Mouse (Mus musculus) liver (tissue): ENCODE data around the gene Gm11492.
A peak's percentile ranks its signal among the peaks of the same experiment; 100 is the strongest.

Experiments
- DNase-seq: peaks from one replicate; pipeline ENCODE4 v3.0.0-alpha.2; 2020; ENCODE audit warnings: mixed read lengths

Gm11492 gene

GRCm38 (mm10) chr11:87579713-87580112 lies 13.3 kb downstream of the Gm11492 start:
- no peak for DNase-seq

GRCm38 (mm10) chr11:87580543-87581085 lies 14.2 kb downstream of the Gm11492 start:
- DNase-seq = no peak

- no peak for DNase-seq
These were observed 14.9 kb downstream of the Gm11492 start for GRCm38 (mm10) chr11:87581161-87581865.

DNA sequence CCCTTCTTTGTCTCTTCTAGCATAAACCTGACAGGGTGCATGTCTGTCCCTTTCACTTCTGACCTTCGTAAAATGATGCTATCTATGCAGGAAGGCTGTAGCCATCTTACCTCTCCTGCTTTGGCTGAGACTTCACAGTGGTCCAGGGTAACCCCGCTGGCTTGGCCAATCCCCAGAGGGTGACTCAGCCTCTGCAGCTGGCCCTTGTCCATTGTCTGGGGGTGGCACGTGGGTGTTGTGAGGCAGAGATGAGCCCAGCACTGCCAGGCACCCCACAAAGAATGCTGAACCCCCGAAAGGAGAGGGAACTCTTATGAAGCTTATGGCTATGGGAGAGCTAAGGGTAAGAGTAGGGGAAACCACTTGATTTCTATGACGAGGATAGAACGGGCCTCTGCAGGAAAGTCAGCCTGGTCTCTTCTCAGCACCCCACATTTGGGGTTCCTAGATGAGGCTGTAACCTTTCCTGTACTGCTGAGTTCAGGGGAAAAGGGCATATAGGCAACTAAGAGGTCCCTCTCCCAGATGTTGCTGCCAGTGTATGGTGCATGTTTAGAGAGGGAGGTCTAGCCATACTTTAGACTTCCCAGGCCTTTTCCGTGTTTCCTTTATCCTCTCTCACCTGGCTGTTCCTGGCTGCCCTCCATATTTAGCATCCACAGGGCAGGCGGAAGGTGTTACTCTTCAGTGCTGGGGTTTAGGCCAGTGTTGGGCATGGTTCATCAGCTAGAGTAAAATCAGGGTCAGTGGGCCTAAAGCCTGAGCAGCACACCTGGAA lies 15.7 kb downstream of the Gm11492 start:
- DNase-seq = no peak

DNA sequence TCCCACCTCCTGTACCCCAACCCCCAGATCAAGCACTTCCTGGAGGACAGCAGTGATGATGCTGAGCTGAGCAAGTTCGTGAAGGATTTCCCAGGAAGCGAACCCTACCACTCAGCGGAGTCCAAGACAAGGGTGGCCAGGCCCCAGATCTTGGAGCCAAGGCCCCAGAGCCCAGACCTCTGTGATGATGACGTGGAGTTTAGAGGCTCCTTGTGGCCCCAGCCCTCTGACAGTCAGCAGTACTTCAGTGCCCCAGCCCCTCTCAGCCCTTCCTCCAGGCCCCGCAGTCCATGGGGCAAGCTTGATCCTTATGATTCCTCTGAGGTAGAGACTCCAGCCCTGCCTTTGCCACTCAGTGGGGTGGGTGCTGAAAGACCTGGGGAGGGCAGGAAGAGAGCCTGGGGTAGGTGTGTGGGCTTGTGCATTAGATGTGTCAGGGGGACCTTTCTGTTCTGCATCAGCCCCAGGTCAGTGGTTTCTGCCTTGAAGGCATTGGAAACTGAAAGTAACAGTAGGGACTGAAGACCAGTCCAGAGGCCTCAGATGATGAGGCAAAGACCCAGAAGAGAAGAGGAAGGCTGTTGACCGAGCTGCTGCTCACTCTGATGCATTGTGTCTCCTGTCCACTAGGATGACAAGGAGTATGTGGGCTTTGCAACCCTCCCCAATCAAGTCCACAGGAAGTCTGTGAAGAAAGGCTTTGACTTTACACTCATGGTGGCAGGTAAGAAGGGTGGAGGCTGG lies 17.0 kb downstream of the Gm11492 start:
- no peak for DNase-seq

DNA sequence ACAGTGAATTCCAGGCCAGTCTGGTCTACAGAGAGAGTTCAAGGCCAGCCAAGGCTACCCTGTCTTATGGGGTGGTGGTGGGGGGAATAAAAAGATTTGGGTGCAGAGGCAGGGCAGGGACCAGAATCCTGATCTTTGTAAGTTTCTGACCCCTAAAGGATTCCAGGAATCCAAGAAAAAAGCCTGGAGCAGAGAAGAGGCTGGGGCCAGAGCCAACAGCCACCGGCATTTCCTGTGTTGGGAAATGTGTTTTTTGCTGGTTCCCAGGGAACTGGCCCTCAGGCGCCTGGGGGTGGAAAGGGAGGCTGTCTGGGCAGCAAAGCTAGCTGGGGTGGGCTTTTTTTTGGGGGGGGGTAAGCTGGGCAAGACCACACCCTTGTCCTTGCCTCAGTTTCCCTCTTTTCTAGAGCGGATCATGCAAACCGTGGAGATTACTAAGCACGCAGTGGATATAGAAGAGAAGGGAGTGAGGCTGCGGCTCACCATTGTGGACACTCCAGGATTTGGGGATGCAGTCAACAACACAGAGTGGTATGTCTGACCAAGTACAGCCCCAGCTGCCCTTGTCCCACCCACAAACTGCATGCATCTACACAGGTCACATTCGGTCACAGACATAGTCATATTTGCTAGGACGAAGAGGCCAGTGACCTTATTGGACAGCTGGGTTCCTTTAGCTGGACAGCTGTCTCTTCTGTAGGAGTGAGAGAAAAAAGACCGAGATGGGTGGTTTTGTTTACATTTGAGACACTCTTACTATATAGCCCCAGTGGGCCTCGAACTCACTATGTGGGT lies 18.5 kb downstream of the Gm11492 start:
- DNase-seq = no peak

- no peak for DNase-seq
These were observed 20.9 kb downstream of the Gm11492 start for GRCm38 (mm10) chr11:87587211-87587874.

DNA sequence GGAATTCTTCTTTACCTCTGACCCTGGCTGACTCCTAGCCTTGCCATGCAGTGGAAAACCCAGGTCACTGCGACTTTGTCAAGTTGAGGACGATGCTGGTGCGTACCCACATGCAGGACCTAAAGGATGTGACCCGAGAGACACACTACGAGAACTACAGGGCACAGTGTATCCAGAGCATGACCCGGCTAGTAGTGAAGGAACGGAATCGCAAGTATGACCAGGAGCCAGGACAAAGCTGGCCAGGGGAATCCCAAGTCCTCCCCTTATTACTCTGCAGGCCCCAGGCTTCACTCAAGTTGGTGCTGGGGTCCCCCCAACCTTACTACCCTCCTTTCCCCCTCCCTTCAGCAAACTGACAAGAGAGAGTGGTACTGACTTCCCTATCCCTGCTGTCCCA lies 23.2 kb downstream of the Gm11492 start:
- DNase-seq = no peak

GRCm38 (mm10) chr11:87590841-87591525 lies 24.5 kb downstream of the Gm11492 start:
- DNase-seq = peak; percentile 44

GRCm38 (mm10) chr11:87591526-87592353 lies 25.3 kb downstream of the Gm11492 start, which contains the start of gene Mtmr4:
Mtmr4 (plus strand) TSS chr11:87592162.
- DNase-seq = peak; percentile 99

DNA sequence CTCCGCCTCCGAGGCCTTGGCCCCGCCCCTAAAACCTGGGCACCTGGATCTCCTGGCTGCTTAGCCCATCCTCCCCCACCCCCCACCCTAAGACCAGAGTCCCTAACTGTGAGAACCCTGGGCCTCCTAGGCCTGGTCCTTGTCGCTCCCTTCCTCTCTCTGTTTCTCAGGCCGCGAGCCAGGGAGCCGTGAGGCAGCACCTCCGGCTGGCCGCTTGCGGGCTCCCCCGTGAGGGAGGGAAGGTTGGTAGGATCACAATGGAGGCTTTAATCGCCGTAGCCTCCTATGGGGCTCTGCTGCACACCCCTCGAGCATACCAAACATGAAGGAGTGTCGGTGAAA lies 25.9 kb downstream of the Gm11492 start:
- DNase-seq = no peak

GRCm38 (mm10) chr11:87592713-87593598 lies 26.5 kb downstream of the Gm11492 start:
- peak; percentile 30 for DNase-seq

DNA sequence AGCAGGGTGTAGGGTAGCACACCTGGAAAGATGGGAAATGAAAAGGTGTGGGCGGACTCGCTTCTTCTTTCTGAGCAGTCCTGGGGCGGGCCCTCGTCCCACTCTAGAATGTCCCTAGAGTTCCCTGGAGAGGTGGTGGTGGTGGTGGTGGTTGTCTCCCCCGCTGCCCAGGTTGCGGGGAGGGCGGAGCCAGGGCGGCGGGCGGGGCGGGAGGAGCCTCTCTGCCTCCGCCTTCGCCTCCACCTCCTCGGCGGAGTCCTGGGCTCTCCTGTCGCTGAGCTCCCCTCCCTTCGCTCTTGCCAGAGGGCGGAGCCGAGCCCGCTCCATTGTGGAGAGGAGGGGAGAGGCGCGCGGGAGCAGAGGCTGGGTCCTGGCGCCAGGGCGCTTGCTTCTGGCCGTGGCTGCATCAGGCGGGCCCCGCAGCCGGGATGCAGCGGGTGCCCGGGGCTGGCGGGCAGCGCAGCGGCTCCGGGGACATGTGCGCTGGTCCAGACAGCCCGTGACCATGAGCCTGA lies 28.9 kb downstream of the Gm11492 start:
- DNase-seq = peak; percentile 94

DNA sequence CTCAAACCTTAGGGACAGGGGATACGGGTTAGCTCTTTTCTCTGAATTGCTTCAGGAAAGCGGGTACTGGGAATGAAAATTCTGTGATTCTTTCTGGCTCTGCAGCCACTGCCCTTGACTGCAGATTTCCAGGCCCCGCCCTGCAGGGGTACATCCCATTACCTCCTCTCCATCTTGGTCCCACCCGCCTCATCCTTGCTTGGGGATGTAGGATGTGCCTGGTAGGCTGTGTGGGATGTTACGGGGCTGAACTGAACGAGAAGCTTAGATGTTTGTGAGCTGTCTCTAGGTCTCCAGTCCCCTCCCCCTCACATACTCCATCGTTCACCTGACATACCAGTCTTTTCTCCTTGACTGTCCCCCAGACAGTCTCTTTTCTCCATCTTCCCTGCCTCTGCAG lies 29.5 kb downstream of the Gm11492 start:
- no peak for DNase-seq

DNA sequence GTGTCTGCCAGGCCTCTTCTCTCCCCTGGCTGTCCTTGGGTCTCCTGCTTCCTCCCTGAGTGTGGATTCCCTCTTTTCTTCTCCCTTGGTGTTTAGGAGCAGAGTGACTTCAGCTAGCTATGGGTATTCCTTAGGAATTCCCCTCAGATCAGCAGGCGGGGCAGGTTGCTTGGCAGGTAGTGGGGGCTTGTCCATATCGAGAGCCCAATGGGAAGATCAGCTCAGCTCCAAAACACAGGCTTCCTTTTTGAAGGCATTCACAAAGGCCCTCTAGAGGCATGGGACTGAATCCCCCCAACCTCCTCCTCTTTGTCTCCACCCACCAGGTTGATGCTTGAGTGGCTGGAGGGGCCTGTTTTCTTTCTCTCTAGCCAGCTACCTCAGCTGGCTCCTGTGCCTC lies 30.0 kb downstream of the Gm11492 start:
- DNase-seq = no peak

- DNase-seq = no peak
These were observed 30.6 kb downstream of the Gm11492 start for GRCm38 (mm10) chr11:87597061-87597460.

DNA sequence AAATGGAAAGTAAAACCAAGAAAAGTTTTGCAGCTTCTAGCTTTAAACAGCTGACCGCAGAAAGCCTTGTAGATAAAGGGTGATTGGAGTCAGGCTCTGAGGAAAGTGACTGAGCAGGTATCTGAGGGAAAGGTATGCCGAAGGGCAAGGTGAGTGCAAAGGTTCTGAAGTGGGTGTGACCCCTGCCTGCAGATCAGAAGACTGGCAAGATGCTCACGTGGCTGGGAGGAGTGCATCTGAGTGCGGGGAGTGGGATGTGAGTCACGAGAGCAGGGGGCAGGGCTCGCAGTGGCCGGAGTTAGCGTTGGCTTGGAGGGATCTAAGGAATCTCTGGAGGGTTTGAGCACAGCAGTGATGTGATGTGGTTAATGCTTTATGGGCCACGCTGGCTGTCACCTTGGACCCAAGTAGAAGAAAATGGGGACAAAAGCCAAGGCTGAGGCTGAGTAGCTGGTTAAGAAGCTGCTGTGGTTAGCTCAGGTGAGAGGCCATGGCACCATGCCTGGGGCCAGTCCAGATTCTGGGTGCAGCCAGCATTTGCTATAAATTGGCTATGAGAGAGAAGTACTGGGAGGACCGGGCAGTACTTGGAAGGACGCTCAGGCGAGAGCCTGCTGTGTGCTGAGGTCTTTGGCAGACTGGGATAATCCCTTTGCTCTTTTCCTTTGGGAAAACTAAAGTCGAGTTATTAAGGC lies 33.1 kb downstream of the Gm11492 start:
- no peak for DNase-seq

- DNase-seq = no peak
These were observed 33.9 kb downstream of the Gm11492 start for GRCm38 (mm10) chr11:87600322-87600853.
